Comparison of ENCODE assay signal across 9 mouse cellular contexts in genomic region chr16:38697611-38698010, GRCm38 (mm10).
"Had no signal": no experiment of that assay in that cellular context is flagged by ENCODE, and none has a peak within 500 bp of the region (broad histone marks: within the 10 kb centered on the region; RNA-seq: fewer than 3 reads in every experiment).

No protein-coding gene starts in this region.

- DNase-seq: kidney, adult 8-10 months; kidney, postnatal 10 days; kidney, postnatal 36 days; layer of hippocampus, postnatal 36 days; liver; lung, postnatal 10 days; lung, postnatal 36 days; retina, postnatal 1 day; thymus, postnatal 25 days had no signal
